Mouse (Mus musculus) limb, embryonic 11.5 days (tissue): ENCODE data around the gene Nelfa. TPM values are rescaled to one million over a fixed set of nuclear protein-coding genes. Genes with fewer than 3 reads are reported as not detected.
"Not testable (repeated sequence)": the region's sequence is repeated elsewhere in the genome, so short reads cannot be mapped to it uniquely, and the experiment has no call there.

Experiments used
- ATAC-seq: fragments of 200-750 bp; cut with Nextera tagmentation; 2 replicates; pipeline ENCODE4 v1.8.0; 2017; ENCODE audit warnings: low read depth; ENCODE audit not compliant: insufficient number of reproducible peaks, low FRiP score, low TSS enrichment
- DNase-seq: peaks from one replicate; pipeline ENCODE4 v3.0.0-alpha.2; 2015; ENCODE audit warnings: low spot score
- H3K27ac ChIP-seq: fragments of 300-500 bp; sonication (generic); replicated peaks from 2 replicates; pipeline ENCODE4 v1.5.1; 2014; ENCODE audit warnings: low read depth, mild to moderate bottlenecking, low read length
- H3K27me3 ChIP-seq: fragments of 300-500 bp; sonication (generic); 2 replicates; pipeline ENCODE4 v1.6.1; 2014; ENCODE audit warnings: mild to moderate bottlenecking, low read length, mixed read lengths; ENCODE audit not compliant: control insufficient read depth, insufficient read depth
- H3K36me3 ChIP-seq: fragments of 300-500 bp; sonication (generic); 2 replicates; pipeline ENCODE4 v1.6.1; 2014; ENCODE audit warnings: mild to moderate bottlenecking, low read length, moderate library complexity, mixed read lengths; ENCODE audit not compliant: control insufficient read depth, insufficient read depth
- H3K4me1 ChIP-seq: fragments of 300-500 bp; sonication (generic); 2 replicates; pipeline ENCODE4 v1.6.1; 2014; ENCODE audit warnings: low read length, mixed read lengths; ENCODE audit not compliant: control insufficient read depth, insufficient read depth
- H3K4me2 ChIP-seq: fragments of 300-500 bp; sonication (generic); 2 replicates; pipeline ENCODE4 v1.6.1; 2014; ENCODE audit warnings: low read depth, mild to moderate bottlenecking, moderate library complexity; ENCODE audit not compliant: severe bottlenecking
- H3K4me3 ChIP-seq: fragments of 300-500 bp; sonication (generic); 2 replicates; pipeline ENCODE4 v1.5.1; 2014; ENCODE audit warnings: low read depth, low read length
- H3K9ac ChIP-seq: fragments of 300-500 bp; sonication (generic); 2 replicates; pipeline ENCODE4 v1.6.1; 2014; ENCODE audit warnings: mild to moderate bottlenecking, low read length
- H3K9me3 ChIP-seq: fragments of 300-500 bp; sonication (generic); 2 replicates; pipeline ENCODE4 v1.6.1; 2016; ENCODE audit warnings: low read length; ENCODE audit not compliant: control insufficient read depth
- WGBS: fragments of 180-500 bp; shearing (Covaris S2); extraction: QIAGEN DNeasy Blood & Tissue Kit; methylation state at CpG from one replicate; pipeline ENCODE4 v1.1.7; 2014; 5-methylcytosine and 5-hydroxymethylcytosine counted together
- polyA plus RNA-seq: library from polyadenylated mRNA; unstranded; fragments of >200 nt; fragmentation: Nextera tagmentation; extraction: Ambion mirVana; gene quantifications from 2 replicates; pipeline ENCODE4 v1.2.1, GENCODE M21; 2014

The Nelfa gene
- polyA plus RNA-seq, 1 experiment from 2014 or later, result 71.0 TPM

GRCm38 (mm10) chr5:33953471-33954185 is 17.4 kb upstream of the Nelfa start:
- Histone ChIP-seq H3K4me1 (no peaks in the 10 kb centered on the region), H3K4me2 (no peak overlapping the region), H3K36me3 (no peaks in the 10 kb centered on the region), H3K27ac (no peak overlapping the region), H3K9me3 (peaks cover 7% of the 10 kb centered on the region; the same call in 1 of the 2 replicates), H3K4me3 (no peak overlapping the region), H3K9ac (no peak overlapping the region), H3K27me3 (no peaks in the 10 kb centered on the region)
- 89% methylated on average over 17 of the region's 17 CpGs for WGBS
- DNase-seq (no peak), ATAC-seq (no peak)

- Histone ChIP-seq H3K9ac (no peak overlapping the region), H3K4me1 (no peaks in the 10 kb centered on the region), H3K36me3 (no peaks in the 10 kb centered on the region), H3K9me3 (peaks cover 8% of the 10 kb centered on the region; the same call in 1 of the 2 replicates), H3K4me2 (no peak overlapping the region), H3K4me3 (no peak overlapping the region), H3K27ac (no peak overlapping the region), H3K27me3 (no peaks in the 10 kb centered on the region)
- 91% methylated on average over 4 of the region's 4 CpGs for WGBS
- ATAC-seq (no peak), DNase-seq (no peak)
Observed at GRCm38 (mm10) chr5:33948314-33948713, 12.1 kb upstream of the Nelfa start.

- not testable (repeated sequence) for ATAC-seq, H3K4me1 ChIP-seq, DNase-seq, H3K9me3 ChIP-seq, H3K36me3 ChIP-seq, H3K4me3 ChIP-seq, H3K4me2 ChIP-seq, H3K9ac ChIP-seq, H3K27me3 ChIP-seq, H3K27ac ChIP-seq
- WGBS, result 83% methylated on average over 16 of the region's 16 CpGs
Observed at GRCm38 (mm10) chr5:33947035-33947434, 10.8 kb upstream of the Nelfa start.

- Histone ChIP-seq H3K27me3 (no peaks in the 10 kb centered on the region), H3K36me3 (no peaks in the 10 kb centered on the region), H3K9ac (no peak overlapping the region), H3K27ac (no peak overlapping the region), H3K4me2 (no peak overlapping the region), H3K9me3 (peaks cover 3% of the 10 kb centered on the region; the same call in 1 of the 2 replicates), H3K4me1 (0 out of 2 replicates have a peak, but pooled peaks cover 8% of the 10 kb centered on the region), H3K4me3 (no peak overlapping the region)
- DNase-seq, result no peak
- no peak for ATAC-seq
- 89% methylated on average over 3 of the region's 3 CpGs for WGBS
Observed at GRCm38 (mm10) chr5:33938448-33938847, 2.2 kb upstream of the Nelfa start.

- H3K27me3 ChIP-seq, result no peaks in the 10 kb centered on the region
- DNase-seq (no peak), ATAC-seq (no peak)
Observed at GRCm38 (mm10) chr5:33937230-33937629, 1.0 kb upstream of the Nelfa start.

GRCm38 (mm10) chr5:33935700-33936111 is 507 bp downstream of the Nelfa start:
- Histone ChIP-seq H3K27ac (peak overlapping the region; percentile 89), H3K9me3 (peaks cover 3% of the 10 kb centered on the region; the same call in 1 of the 2 replicates), H3K27me3 (no peaks in the 10 kb centered on the region), H3K4me2 (peak overlapping the region; percentile 39), H3K9ac (peak overlapping the region; percentile 94), H3K36me3 (no peaks in the 10 kb centered on the region), H3K4me3 (peak overlapping the region; percentile 74), H3K4me1 (0 out of 2 replicates have a peak, but pooled peaks cover 8% of the 10 kb centered on the region)
- ATAC-seq (no peak), DNase-seq (no peak)
- 2% methylated on average over 34 of the region's 39 CpGs for WGBS

More at GRCm38 (mm10) chr5:33937230-33937629, 1.0 kb upstream of the Nelfa start:
- H3K9me3 ChIP-seq, result peaks cover 3% of the 10 kb centered on the region; the same call in 1 of the 2 replicates
- peak overlapping the region; percentile 74; the same call in 1 of the 2 replicates for H3K4me3 ChIP-seq
- H3K9ac ChIP-seq, result no peak overlapping the region
- H3K27ac ChIP-seq, result no peak overlapping the region
- H3K4me2 ChIP-seq, result peak overlapping the region; percentile 65; the same call in 1 of the 2 replicates
- H3K36me3 ChIP-seq, result no peaks in the 10 kb centered on the region
- 0 out of 2 replicates have a peak, but pooled peaks cover 8% of the 10 kb centered on the region for H3K4me1 ChIP-seq
- WGBS, result 92% methylated on average over 2 of the region's 2 CpGs

- H3K9me3 ChIP-seq, result peaks cover under 1% of the 10 kb centered on the region; the same call in 1 of the 2 replicates
- H3K27ac ChIP-seq, result no peak overlapping the region
- 83% methylated on average over 7 of the region's 7 CpGs for WGBS
- DNase-seq, result no peak
- peak overlapping the region; percentile 74 for H3K4me3 ChIP-seq
- no peak overlapping the region for H3K9ac ChIP-seq
- H3K4me2 ChIP-seq, result peak overlapping the region; percentile 39; the same call in 1 of the 2 replicates
- H3K36me3 ChIP-seq, result peaks cover 5% of the 10 kb centered on the region; the same call in 1 of the 2 replicates
- no peak for ATAC-seq
- H3K27me3 ChIP-seq, result no peaks in the 10 kb centered on the region
- 0 out of 2 replicates have a peak, but pooled peaks cover 8% of the 10 kb centered on the region for H3K4me1 ChIP-seq
Observed at GRCm38 (mm10) chr5:33934877-33935276, 1.3 kb downstream of the Nelfa start.

- Histone ChIP-seq H3K9ac (no peak overlapping the region), H3K36me3 (peaks cover 6% of the 10 kb centered on the region; the same call in 1 of the 2 replicates), H3K4me2 (0 out of 2 replicates have a peak overlapping the region, but pooled peaks have one; percentile 5), H3K27me3 (no peaks in the 10 kb centered on the region), H3K27ac (no peak overlapping the region), H3K4me1 (0 out of 2 replicates have a peak, but pooled peaks cover 8% of the 10 kb centered on the region), H3K9me3 (no peaks in the 10 kb centered on the region), H3K4me3 (no peak overlapping the region)
- 80% methylated on average over 2 of the region's 2 CpGs for WGBS
- ATAC-seq (no peak), DNase-seq (no peak)
Observed at GRCm38 (mm10) chr5:33934081-33934480, 2.1 kb downstream of the Nelfa start.
